Mouse (Mus musculus): Measurements from ENCODE around the gene Atp1b2. TPM values are rescaled to one million over a fixed set of nuclear protein-coding genes. Genes with fewer than 3 reads are reported as not detected.

The Atp1b2 gene
- polyA plus RNA-seq, 1 experiment from 2014 or later: 25.9 TPM

- Histone ChIP-seq H3K9me3 (no peaks in the 10 kb centered on the region), H3K4me1 (peaks cover 69% of the 10 kb centered on the region), H3K27ac (replicated peaks) (peak overlapping the region; percentile 91), H3K36me3 (no peaks in the 10 kb centered on the region), H3K4me3 (peak overlapping the region; percentile 11), H3K9ac (replicated peaks) (peak overlapping the region; percentile 42), H3K4me2 (replicated peaks) (peak overlapping the region; percentile 39), H3K27me3 (no peaks in the 10 kb centered on the region)
- WGBS: 10% methylated on average over 2 of the region's 2 CpGs
- peak; percentile 5; the same call in 1 of the 2 replicates for ATAC-seq (replicated peaks)
Measured at GRCm38 (mm10) chr11:69553341-69553721, 52.4 kb downstream of the Atp1b2 start.

DNA sequence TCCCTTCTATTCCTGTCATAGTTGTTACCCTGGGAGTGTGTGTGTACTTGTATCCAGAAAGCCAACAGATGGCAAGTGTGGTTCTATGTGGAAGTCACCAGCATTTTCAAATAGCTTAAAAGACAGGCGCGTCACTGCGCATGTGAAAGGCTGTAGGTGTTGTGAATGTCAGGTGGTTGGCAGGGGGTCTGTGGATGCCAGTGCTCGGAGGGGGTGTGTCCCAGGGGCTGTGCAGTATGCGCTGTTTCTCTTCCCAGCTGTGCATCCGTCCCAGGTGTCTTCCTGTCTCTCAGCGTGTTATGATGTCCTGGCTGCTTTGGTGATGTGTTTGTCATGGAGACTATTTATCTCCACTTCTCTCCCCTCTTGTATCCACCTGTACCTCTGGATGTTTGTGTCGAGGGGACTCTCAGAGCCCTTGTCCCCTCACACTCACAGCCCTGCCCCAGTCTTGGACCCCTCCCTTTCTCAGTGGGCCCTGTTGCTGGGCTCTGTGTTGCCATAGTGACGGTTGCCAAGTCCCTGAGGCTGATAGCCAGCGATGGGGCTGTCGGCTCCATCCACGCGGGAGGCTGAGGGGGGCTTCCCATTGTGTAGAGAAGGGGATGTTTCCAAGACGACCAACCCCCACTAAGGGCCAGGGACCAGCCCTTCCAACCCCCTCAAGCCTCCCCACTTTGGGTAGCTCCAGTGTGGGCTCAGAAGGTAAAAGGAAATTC, 53.0 kb downstream of the Atp1b2 start:
- Histone ChIP-seq H3K4me2 (replicated peaks) (peak overlapping the region; percentile 39), H3K36me3 (no peaks in the 10 kb centered on the region), H3K4me3 (peak overlapping the region; percentile 11), H3K9ac (replicated peaks) (peak overlapping the region; percentile 42), H3K9me3 (no peaks in the 10 kb centered on the region), H3K27me3 (no peaks in the 10 kb centered on the region), H3K4me1 (peaks cover 69% of the 10 kb centered on the region), H3K27ac (replicated peaks) (peak overlapping the region; percentile 91)
- peak; percentile 83 for ATAC-seq (replicated peaks)
- WGBS: 7% methylated on average over 14 of the region's 14 CpGs

DNA sequence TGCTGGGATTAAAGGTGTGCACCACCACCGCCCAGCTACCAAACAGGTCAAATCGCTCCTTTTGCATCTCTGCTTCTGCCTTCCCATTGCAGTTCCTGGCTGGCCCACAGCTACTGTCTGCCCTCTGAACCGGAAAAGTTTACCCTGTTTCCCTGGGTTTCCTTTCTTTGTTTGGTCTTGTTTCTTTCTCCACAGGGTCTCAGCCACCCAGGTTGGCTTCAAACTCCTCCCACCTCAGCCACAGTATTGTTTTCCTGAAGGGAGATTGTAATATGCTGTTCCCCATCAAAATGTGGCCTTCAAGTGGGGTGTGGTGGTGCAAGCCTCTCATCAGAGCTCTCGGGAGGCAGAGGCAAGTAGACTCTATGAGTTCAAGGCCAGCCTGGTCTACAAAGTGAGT, 54.4 kb downstream of the Atp1b2 start:
- Histone ChIP-seq H3K4me1 (peaks cover 69% of the 10 kb centered on the region), H3K27me3 (no peaks in the 10 kb centered on the region), H3K4me3 (no peak overlapping the region), H3K9me3 (no peaks in the 10 kb centered on the region), H3K4me2 (replicated peaks) (no peak overlapping the region), H3K27ac (replicated peaks) (0 out of 2 replicates have a peak overlapping the region, but pooled peaks have one; percentile 3), H3K36me3 (no peaks in the 10 kb centered on the region), H3K9ac (replicated peaks) (no peak overlapping the region)
- no peak for ATAC-seq (replicated peaks)
- 64% methylated on average over 4 of the region's 4 CpGs for WGBS

MicroRNAs within 50 kb of the gene (microRNA counts, 519-probe panel; counts per million panel counts)
- microRNA mmu-miR-467f: 2,287 counts per million, percentile 42 among the panel's probes with 10 or more counts

Small RNAs within 50 kb of the gene (microRNA-seq; reads per million reads assigned to microRNA genes)
- gene Mir467f: not detected

Other genes starting within 250 kb of the Atp1b2 start
- 127 and 138 TPM in 2 replicates for gene Chd3, start 236.5 kb downstream of the Atp1b2 start, polyA plus RNA-seq (2015; fragmentation: Nextera tagmentation; extraction: Ambion mirVana)
- 89.4 and 91.9 TPM in 2 replicates for gene Naa38, start 210.5 kb downstream of the Atp1b2 start, polyA plus RNA-seq (2015; fragmentation: Nextera tagmentation; extraction: Ambion mirVana)
- 44.3 and 45.9 TPM in 2 replicates for gene Cyb5d1, start 210.3 kb downstream of the Atp1b2 start, polyA plus RNA-seq (2015; fragmentation: Nextera tagmentation; extraction: Ambion mirVana)
- gene Tmem88, start 207.7 kb downstream of the Atp1b2 start, polyA plus RNA-seq (2015; fragmentation: Nextera tagmentation; extraction: Ambion mirVana): 5.9 and 6.7 TPM in 2 replicates
- 56.6 and 58.9 TPM in 2 replicates for gene Kdm6b, start 192.3 kb downstream of the Atp1b2 start, polyA plus RNA-seq (2015; fragmentation: Nextera tagmentation; extraction: Ambion mirVana)
- gene Dnah2, start 56.8 kb downstream of the Atp1b2 start, polyA plus RNA-seq (2015; fragmentation: Nextera tagmentation; extraction: Ambion mirVana): 2.7 and 3.1 TPM in 2 replicates
- gene Efnb3, start 45.7 kb downstream of the Atp1b2 start, polyA plus RNA-seq (2015; fragmentation: Nextera tagmentation; extraction: Ambion mirVana): 107 and 114 TPM in 2 replicates
- gene Wrap53, start 25.7 kb downstream of the Atp1b2 start, polyA plus RNA-seq (2015; fragmentation: Nextera tagmentation; extraction: Ambion mirVana): 26.3 and 27.2 TPM in 2 replicates
- 112 and 115 TPM in 2 replicates for gene Trp53, start 25.6 kb downstream of the Atp1b2 start, polyA plus RNA-seq (2015; fragmentation: Nextera tagmentation; extraction: Ambion mirVana)
- not detected in 2 replicates for gene Shbg, start 12.0 kb upstream of the Atp1b2 start, polyA plus RNA-seq (2015; fragmentation: Nextera tagmentation; extraction: Ambion mirVana)
- 22.9 and 25.2 TPM in 2 replicates for gene Sat2, start 16.1 kb upstream of the Atp1b2 start, polyA plus RNA-seq (2015; fragmentation: Nextera tagmentation; extraction: Ambion mirVana)
- 41.0 and 46.1 TPM in 2 replicates for gene Fxr2, start 27.0 kb upstream of the Atp1b2 start, polyA plus RNA-seq (2015; fragmentation: Nextera tagmentation; extraction: Ambion mirVana)
- not detected in 2 replicates for gene Sox15, start 49.4 kb upstream of the Atp1b2 start, polyA plus RNA-seq (2015; fragmentation: Nextera tagmentation; extraction: Ambion mirVana)
- 89.1 and 91.0 TPM in 2 replicates for gene Mpdu1, start 56.7 kb upstream of the Atp1b2 start, polyA plus RNA-seq (2015; fragmentation: Nextera tagmentation; extraction: Ambion mirVana)
- 6.7 and 7.7 TPM in 2 replicates for gene Cd68, start 60.2 kb upstream of the Atp1b2 start, polyA plus RNA-seq (2015; fragmentation: Nextera tagmentation; extraction: Ambion mirVana)
- 547 and 583 TPM in 2 replicates for gene Eif4a1, start 66.5 kb upstream of the Atp1b2 start, polyA plus RNA-seq (2015; fragmentation: Nextera tagmentation; extraction: Ambion mirVana)
- 89.2 and 102 TPM in 2 replicates for gene Senp3, start 76.1 kb upstream of the Atp1b2 start, polyA plus RNA-seq (2015; fragmentation: Nextera tagmentation; extraction: Ambion mirVana)
- gene Tnfsf13, start 79.8 kb upstream of the Atp1b2 start, polyA plus RNA-seq (2015; fragmentation: Nextera tagmentation; extraction: Ambion mirVana): 0.38 TPM in 1 of 2 replicates, not detected in the other
- 1.6 TPM in 2 replicates for gene Tnfsf12, start 89.9 kb upstream of the Atp1b2 start, polyA plus RNA-seq (2015; fragmentation: Nextera tagmentation; extraction: Ambion mirVana)
- gene Tnfsfm13, start 90.2 kb upstream of the Atp1b2 start, polyA plus RNA-seq (2015; fragmentation: Nextera tagmentation; extraction: Ambion mirVana): 1.0 and 1.1 TPM in 2 replicates
- gene Polr2a, start 152.7 kb upstream of the Atp1b2 start, polyA plus RNA-seq (2015; fragmentation: Nextera tagmentation; extraction: Ambion mirVana): 17.5 and 19.2 TPM in 2 replicates
- 0.28 and 0.56 TPM in 2 replicates for gene Slc35g3, start 156.0 kb upstream of the Atp1b2 start, polyA plus RNA-seq (2015; fragmentation: Nextera tagmentation; extraction: Ambion mirVana)
- 2.8 and 3.2 TPM in 2 replicates for gene Zbtb4, start 160.0 kb upstream of the Atp1b2 start, polyA plus RNA-seq (2015; fragmentation: Nextera tagmentation; extraction: Ambion mirVana)
- 1.2 and 1.4 TPM in 2 replicates for gene Chrnb1, start 190.0 kb upstream of the Atp1b2 start, polyA plus RNA-seq (2015; fragmentation: Nextera tagmentation; extraction: Ambion mirVana)
- 6.2 and 6.7 TPM in 2 replicates for gene Fgf11, start 195.9 kb upstream of the Atp1b2 start, polyA plus RNA-seq (2015; fragmentation: Nextera tagmentation; extraction: Ambion mirVana)
- 0.61 and 0.98 TPM in 2 replicates for gene Tmem102, start 199.7 kb upstream of the Atp1b2 start, polyA plus RNA-seq (2015; fragmentation: Nextera tagmentation; extraction: Ambion mirVana)
- not detected in 2 replicates for gene Gm39566, start 209.4 kb upstream of the Atp1b2 start, polyA plus RNA-seq (2015; fragmentation: Nextera tagmentation; extraction: Ambion mirVana)
- gene Spem2, start 212.5 kb upstream of the Atp1b2 start, polyA plus RNA-seq (2015; fragmentation: Nextera tagmentation; extraction: Ambion mirVana): not detected in 2 replicates
- gene Spem1, start 216.2 kb upstream of the Atp1b2 start, polyA plus RNA-seq (2015; fragmentation: Nextera tagmentation; extraction: Ambion mirVana): 0.33 and 0.36 TPM in 2 replicates
- gene Nlgn2, start 231.8 kb upstream of the Atp1b2 start, polyA plus RNA-seq (2015; fragmentation: Nextera tagmentation; extraction: Ambion mirVana): 20.9 and 21.3 TPM in 2 replicates
- gene Tmem256, start 232.6 kb upstream of the Atp1b2 start, polyA plus RNA-seq (2015; fragmentation: Nextera tagmentation; extraction: Ambion mirVana): 333 and 335 TPM in 2 replicates
- 51.0 and 51.2 TPM in 2 replicates for gene Plscr3, start 240.4 kb upstream of the Atp1b2 start, polyA plus RNA-seq (2015; fragmentation: Nextera tagmentation; extraction: Ambion mirVana)